Mouse (Mus musculus): ENCODE results near the gene Gm49450. TPM values are rescaled to one million over a fixed set of nuclear protein-coding genes. Genes with fewer than 3 reads are reported as not detected.

The Gm49450 gene
- polyA plus RNA-seq, 1 experiment from 2014 or later, result not detected

DNA sequence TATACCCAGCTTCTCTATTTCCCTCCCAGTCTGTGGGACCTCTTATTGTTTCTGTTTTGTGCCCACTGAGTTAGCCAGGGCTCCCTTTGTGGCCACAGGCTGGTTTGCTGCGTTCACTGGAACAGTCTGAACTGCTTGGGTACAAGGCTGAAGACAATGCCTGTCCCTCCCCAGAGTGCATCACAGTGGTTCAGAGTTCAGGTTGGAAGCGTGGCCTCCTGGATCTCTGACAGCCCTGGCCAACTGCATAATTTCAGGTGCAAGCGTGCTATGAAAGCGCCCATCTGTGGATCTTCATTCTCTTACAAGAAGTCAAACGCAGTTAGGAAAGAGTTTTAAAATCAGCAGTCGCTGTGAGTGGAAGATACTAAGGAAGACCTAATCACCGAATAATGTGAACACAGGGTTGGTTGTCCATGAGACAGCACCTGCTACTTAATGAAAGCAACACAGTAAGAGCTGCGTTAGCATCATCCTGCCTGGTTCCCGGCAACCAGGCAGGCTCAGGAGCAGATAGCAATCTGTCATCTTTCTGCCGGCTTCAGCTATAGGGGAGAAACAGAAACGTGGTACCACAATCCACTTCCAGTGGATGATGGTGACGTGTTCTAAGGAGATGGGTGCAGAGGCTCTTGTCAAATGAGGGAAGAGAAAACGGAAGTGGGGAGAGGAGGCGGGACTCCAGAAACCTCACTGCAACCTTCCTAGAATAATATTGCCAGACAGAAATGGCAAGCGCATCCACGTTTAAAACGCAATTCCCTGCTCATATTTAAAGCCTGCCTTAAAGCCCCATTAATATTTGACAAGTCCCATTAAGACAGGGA lies 38.9 kb upstream of the Gm49450 start:
- Histone ChIP-seq H3K9me3 (no peaks in the 10 kb centered on the region), H3K4me1 (peaks cover 39% of the 10 kb centered on the region), H3K4me3 (peak overlapping the region; percentile 39), H3K27ac (peak overlapping the region; percentile 95), H3K9ac (peak overlapping the region; percentile 63), H3K4me2 (replicated peaks) (peak overlapping the region; percentile 64), H3K27me3 (no peaks in the 10 kb centered on the region), H3K36me3 (no peaks in the 10 kb centered on the region)
- WGBS, result 27% methylated on average over 17 of the region's 17 CpGs
- no peak for ATAC-seq (ENCODE audit: insufficient number of reproducible peaks, insufficient read depth, low FRiP score, low TSS enrichment)

DNA sequence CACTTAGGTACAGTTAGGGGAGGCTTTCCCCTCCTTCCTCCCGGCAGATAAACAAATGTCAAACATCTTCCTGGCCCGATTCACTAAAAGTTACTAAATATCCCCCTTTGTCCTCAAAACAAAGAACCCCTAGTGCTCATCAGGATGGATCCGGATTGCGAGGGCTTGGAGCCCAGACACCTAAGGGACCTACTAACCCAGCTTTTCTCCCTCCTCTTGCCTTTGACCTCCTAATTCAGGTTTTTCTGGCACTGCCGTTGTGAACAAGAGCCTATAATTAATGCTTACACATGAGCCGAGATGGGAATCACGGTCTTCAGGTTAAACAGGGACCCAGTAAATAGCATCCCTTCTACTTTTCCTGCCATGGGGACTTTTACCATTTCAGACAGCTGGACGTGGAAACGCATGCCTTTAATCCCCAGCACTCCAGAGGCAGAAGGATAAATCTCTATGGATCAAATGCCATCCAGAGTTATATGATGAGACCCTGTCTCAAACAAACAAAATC lies 38.2 kb upstream of the Gm49450 start:
- no peak for ATAC-seq (ENCODE audit: insufficient number of reproducible peaks, insufficient read depth, low FRiP score, low TSS enrichment)
- Histone ChIP-seq H3K4me3 (no peak overlapping the region), H3K9ac (peak overlapping the region; percentile 21; the same call in 1 of the 2 replicates)

GRCm38 (mm10) chr15:98990669-98991539 lies 37.6 kb upstream of the Gm49450 start:
- 21% methylated on average over 15 of the region's 15 CpGs for WGBS
- peak overlapping the region; percentile 64 for H3K4me2 ChIP-seq (replicated peaks)
- no peak overlapping the region for H3K4me3 ChIP-seq
- no peaks in the 10 kb centered on the region for H3K9me3 ChIP-seq
- H3K27me3 ChIP-seq, result no peaks in the 10 kb centered on the region
- peak overlapping the region; percentile 21; the same call in 1 of the 2 replicates for H3K9ac ChIP-seq
- H3K27ac ChIP-seq, result peak overlapping the region; percentile 95
- H3K36me3 ChIP-seq, result no peaks in the 10 kb centered on the region
- ATAC-seq (ENCODE audit: insufficient number of reproducible peaks, insufficient read depth, low FRiP score, low TSS enrichment), result no peak
- peaks cover 51% of the 10 kb centered on the region for H3K4me1 ChIP-seq

More for the DNA sequence above, 38.2 kb upstream of the Gm49450 start:
- H3K36me3 ChIP-seq, result no peaks in the 10 kb centered on the region
- 12% methylated on average over 9 of the region's 9 CpGs for WGBS
- peak overlapping the region; percentile 95 for H3K27ac ChIP-seq
- no peaks in the 10 kb centered on the region for H3K9me3 ChIP-seq
- H3K4me1 ChIP-seq, result peaks cover 45% of the 10 kb centered on the region
- H3K4me2 ChIP-seq (replicated peaks), result peak overlapping the region; percentile 64
- H3K27me3 ChIP-seq, result no peaks in the 10 kb centered on the region

- ATAC-seq (ENCODE audit: insufficient number of reproducible peaks, insufficient read depth, low FRiP score, low TSS enrichment), result no peak
- Histone ChIP-seq H3K36me3 (no peaks in the 10 kb centered on the region), H3K9me3 (no peaks in the 10 kb centered on the region), H3K9ac (no peak overlapping the region), H3K4me1 (peaks cover 57% of the 10 kb centered on the region), H3K4me2 (replicated peaks) (0 out of 2 replicates have a peak overlapping the region, but pooled peaks have one; percentile 64), H3K27ac (peak overlapping the region; percentile 30; the same call in 1 of the 2 replicates), H3K4me3 (no peak overlapping the region), H3K27me3 (no peaks in the 10 kb centered on the region)
- 39% methylated on average over 11 of the region's 12 CpGs for WGBS
These were observed 36.5 kb upstream of the Gm49450 start for GRCm38 (mm10) chr15:98989701-98990430.

- Histone ChIP-seq H3K9ac (no peak overlapping the region), H3K36me3 (no peaks in the 10 kb centered on the region), H3K4me2 (replicated peaks) (no peak overlapping the region), H3K4me3 (no peak overlapping the region), H3K4me1 (peaks cover 57% of the 10 kb centered on the region), H3K9me3 (no peaks in the 10 kb centered on the region), H3K27ac (no peak overlapping the region; the same call in 1 of the 2 replicates), H3K27me3 (no peaks in the 10 kb centered on the region)
- WGBS, result 82% methylated on average over 3 of the region's 3 CpGs
- no peak for ATAC-seq (ENCODE audit: insufficient number of reproducible peaks, insufficient read depth, low FRiP score, low TSS enrichment)
These were observed 35.4 kb upstream of the Gm49450 start for GRCm38 (mm10) chr15:98988787-98989186.

DNA sequence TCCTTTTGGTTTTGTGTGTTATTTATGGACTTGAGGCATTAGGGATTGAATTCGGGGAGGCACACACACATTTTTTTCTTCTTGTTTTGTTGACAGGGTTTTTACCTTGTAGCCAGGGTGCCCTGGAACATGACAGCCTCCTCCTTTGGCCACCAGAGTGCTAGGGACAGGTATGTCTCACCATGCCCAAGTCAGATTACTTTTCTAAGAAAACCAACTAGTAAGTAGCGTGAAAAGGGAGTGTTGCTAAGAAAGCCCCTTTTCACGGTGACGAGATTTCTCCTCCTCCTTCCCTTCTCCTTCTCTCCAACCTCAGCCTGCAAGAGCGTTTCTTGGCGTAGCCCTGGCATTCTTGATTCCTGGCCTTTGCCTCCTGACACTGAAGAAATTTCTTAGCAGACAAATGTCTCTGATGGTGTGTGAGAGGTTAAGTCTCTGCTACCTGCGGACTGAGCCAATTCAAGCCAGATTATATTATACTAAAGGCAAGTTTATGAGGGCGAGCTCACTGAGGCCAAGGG lies 34.4 kb upstream of the Gm49450 start:
- Histone ChIP-seq H3K9me3 (no peaks in the 10 kb centered on the region), H3K4me2 (replicated peaks) (no peak overlapping the region; the same call in 1 of the 2 replicates), H3K4me1 (peaks cover 57% of the 10 kb centered on the region), H3K36me3 (no peaks in the 10 kb centered on the region), H3K27me3 (no peaks in the 10 kb centered on the region), H3K27ac (peak overlapping the region; percentile 85), H3K9ac (no peak overlapping the region; the same call in 1 of the 2 replicates), H3K4me3 (no peak overlapping the region)
- ATAC-seq (ENCODE audit: insufficient number of reproducible peaks, insufficient read depth, low FRiP score, low TSS enrichment), result no peak
- 43% methylated on average over 8 of the region's 8 CpGs for WGBS

GRCm38 (mm10) chr15:98987077-98987630 lies 33.8 kb upstream of the Gm49450 start:
- no peak overlapping the region for H3K4me2 ChIP-seq (replicated peaks)
- H3K4me3 ChIP-seq, result no peak overlapping the region
- ATAC-seq (ENCODE audit: insufficient number of reproducible peaks, insufficient read depth, low FRiP score, low TSS enrichment), result no peak
- H3K9ac ChIP-seq, result no peak overlapping the region; the same call in 1 of the 2 replicates
- no peaks in the 10 kb centered on the region for H3K36me3 ChIP-seq
- peak overlapping the region; percentile 85 for H3K27ac ChIP-seq
- peaks cover 52% of the 10 kb centered on the region for H3K4me1 ChIP-seq
- H3K27me3 ChIP-seq, result no peaks in the 10 kb centered on the region
- 22% methylated on average over 7 of the region's 7 CpGs for WGBS
- no peaks in the 10 kb centered on the region for H3K9me3 ChIP-seq

DNA sequence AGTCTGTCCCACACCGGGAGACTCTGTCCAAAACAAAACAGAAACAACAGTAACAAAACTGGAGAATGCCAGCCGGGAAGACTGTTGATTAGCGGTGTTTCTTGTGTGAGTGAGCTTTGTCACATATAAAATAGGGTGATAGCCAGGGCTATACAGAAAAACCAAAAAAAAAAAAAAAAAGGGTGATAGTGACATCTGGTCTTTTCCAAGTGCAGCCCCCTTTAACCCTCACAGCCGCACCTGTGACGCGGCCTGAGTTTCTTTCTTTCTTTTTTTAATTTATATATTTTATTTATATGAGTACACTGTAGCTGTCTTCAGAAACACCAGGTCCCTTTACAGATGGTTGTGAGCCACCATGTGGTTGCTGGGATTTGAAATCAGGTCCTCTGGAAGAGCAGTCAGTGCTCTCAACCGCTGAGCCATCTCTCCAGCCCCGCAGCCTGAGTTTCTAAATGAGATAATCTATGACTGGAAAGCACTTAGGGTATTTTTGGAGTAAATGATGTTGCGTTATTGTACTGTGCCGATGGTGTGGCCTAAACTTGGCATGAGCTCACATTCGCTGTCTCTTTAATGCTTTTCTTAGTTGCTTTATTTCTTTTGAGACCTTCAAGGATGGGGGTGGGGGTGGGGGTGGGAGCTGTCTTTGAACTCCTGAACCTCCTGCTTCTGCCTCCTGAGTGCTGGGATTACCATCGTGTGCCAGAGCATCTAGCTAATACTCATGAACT lies 32.8 kb upstream of the Gm49450 start:
- Histone ChIP-seq H3K9me3 (no peaks in the 10 kb centered on the region), H3K4me1 (peaks cover 45% of the 10 kb centered on the region), H3K27me3 (no peaks in the 10 kb centered on the region), H3K4me3 (peak overlapping the region; percentile 44), H3K27ac (peak overlapping the region; percentile 85), H3K36me3 (no peaks in the 10 kb centered on the region), H3K9ac (peak overlapping the region; percentile 57), H3K4me2 (replicated peaks) (peak overlapping the region; percentile 63)
- ATAC-seq (ENCODE audit: insufficient number of reproducible peaks, insufficient read depth, low FRiP score, low TSS enrichment), result no peak
- WGBS, result 36% methylated on average over 12 of the region's 12 CpGs

- Histone ChIP-seq H3K36me3 (no peaks in the 10 kb centered on the region), H3K4me3 (peak overlapping the region; percentile 44), H3K4me1 (peaks cover 37% of the 10 kb centered on the region), H3K9ac (peak overlapping the region; percentile 57), H3K9me3 (no peaks in the 10 kb centered on the region), H3K27ac (peak overlapping the region; percentile 85), H3K27me3 (no peaks in the 10 kb centered on the region), H3K4me2 (replicated peaks) (peak overlapping the region; percentile 63)
- ATAC-seq (ENCODE audit: insufficient number of reproducible peaks, insufficient read depth, low FRiP score, low TSS enrichment), result peak; percentile 68
- WGBS, result 3% methylated on average over 29 of the region's 29 CpGs
These were observed 32.1 kb upstream of the Gm49450 start for GRCm38 (mm10) chr15:98985240-98985981.

- Histone ChIP-seq H3K4me2 (replicated peaks) (peak overlapping the region; percentile 63), H3K4me1 (peaks cover 32% of the 10 kb centered on the region), H3K27ac (peak overlapping the region; percentile 85), H3K27me3 (no peaks in the 10 kb centered on the region), H3K9ac (no peak overlapping the region), H3K9me3 (no peaks in the 10 kb centered on the region), H3K36me3 (no peaks in the 10 kb centered on the region), H3K4me3 (peak overlapping the region; percentile 12; the same call in 1 of the 2 replicates)
- no peak for ATAC-seq (ENCODE audit: insufficient number of reproducible peaks, insufficient read depth, low FRiP score, low TSS enrichment)
- 53% methylated on average over 6 of the region's 6 CpGs for WGBS
These were observed 31.3 kb upstream of the Gm49450 start for GRCm38 (mm10) chr15:98984681-98985080.

Data from embryonic facial prominence, embryonic 12.5 days (tissue).